Mouse (Mus musculus) embryonic fibroblast, embryonic 13.5 days (primary cell): ENCODE measurements around the gene Mep1a.

Source experiments
- CTCF ChIP-seq: IDR thresholded peaks from 2 replicates; pipeline ENCODE4 v1.5.1; 2011; ENCODE audit warnings: mild to moderate bottlenecking, control low read depth, low read length, moderate library complexity, borderline replicate concordance; ENCODE audit not compliant: insufficient read depth
- POLR2A ChIP-seq: IDR thresholded peaks from 2 replicates; pipeline ENCODE4 v1.6.1; 2011; ENCODE audit warnings: low read depth, mild to moderate bottlenecking, control low read depth, low read length, moderate library complexity

DNA sequence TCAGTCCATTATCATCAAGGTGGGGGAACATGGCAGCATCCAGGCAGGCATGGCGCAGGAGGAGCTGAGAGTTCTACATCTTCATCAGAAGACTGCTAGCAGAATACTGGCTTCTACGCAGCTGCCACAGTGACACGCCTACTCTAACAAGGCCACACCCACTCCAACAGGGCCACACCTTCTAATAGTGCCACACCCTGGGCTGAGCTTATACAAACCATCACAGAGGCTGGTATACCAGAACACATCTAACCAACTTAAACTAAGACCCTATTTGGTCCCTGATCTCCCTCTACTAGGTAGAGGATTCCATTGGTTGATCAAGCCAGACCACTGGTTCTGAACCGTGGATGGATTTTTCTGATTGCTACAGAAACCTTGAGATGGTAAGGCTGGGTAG, 30.1 kb downstream of the Mep1a start:
- TF ChIP-seq POLR2A (no peak), CTCF (no peak)
